Mouse (Mus musculus): ENCODE measurements around the gene Ctsa.

DNA sequence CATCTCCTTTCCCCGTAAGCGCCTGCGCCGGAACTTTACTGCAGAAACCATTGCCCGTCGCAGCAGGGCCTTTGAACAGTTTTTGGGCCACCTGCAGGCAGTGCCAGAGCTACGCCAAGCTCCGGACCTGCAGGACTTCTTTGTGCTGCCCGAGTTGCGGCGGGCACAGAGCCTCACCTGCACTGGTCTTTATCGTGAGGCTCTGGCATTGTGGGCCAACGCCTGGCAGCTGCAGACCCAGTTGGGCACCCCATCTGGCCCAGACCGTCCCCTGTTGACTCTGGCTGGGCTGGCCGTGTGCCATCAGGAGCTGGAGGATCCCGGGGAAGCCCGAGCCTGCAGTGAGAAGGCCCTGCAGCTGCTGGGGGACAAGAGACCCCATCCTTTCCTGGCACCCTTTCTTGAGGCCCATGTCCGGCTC is 40.8 kb upstream of the Ctsa start:
- TF ChIP-seq CTCF (conservative IDR thresholded peaks at IDR 0.05; ENCODE audit: insufficient read depth, insufficient read length, low read depth, low read length) = no peak
- TF ChIP-seq POLR2A (IDR thresholded peaks at IDR 0.05; ENCODE audit: low read depth, low read length) = no peak
